Mouse (Mus musculus) colon, adult 2 months (tissue): ENCODE data around the gene Rnf167. TPM values are rescaled to one million over a fixed set of nuclear protein-coding genes. Genes with fewer than 3 reads are reported as not detected.

Source experiments
- polyA plus RNA-seq: library from polyadenylated mRNA; depleted of rRNA; stranded (reverse); fragments of >200 nt; gene quantifications from 2 replicates; pipeline ENCODE4 v1.2.3, GENCODE M21; 2012; rRNA removed

Rnf167 gene
- polyA plus RNA-seq: 81.7 and 112 TPM in 2 replicates

DNA sequence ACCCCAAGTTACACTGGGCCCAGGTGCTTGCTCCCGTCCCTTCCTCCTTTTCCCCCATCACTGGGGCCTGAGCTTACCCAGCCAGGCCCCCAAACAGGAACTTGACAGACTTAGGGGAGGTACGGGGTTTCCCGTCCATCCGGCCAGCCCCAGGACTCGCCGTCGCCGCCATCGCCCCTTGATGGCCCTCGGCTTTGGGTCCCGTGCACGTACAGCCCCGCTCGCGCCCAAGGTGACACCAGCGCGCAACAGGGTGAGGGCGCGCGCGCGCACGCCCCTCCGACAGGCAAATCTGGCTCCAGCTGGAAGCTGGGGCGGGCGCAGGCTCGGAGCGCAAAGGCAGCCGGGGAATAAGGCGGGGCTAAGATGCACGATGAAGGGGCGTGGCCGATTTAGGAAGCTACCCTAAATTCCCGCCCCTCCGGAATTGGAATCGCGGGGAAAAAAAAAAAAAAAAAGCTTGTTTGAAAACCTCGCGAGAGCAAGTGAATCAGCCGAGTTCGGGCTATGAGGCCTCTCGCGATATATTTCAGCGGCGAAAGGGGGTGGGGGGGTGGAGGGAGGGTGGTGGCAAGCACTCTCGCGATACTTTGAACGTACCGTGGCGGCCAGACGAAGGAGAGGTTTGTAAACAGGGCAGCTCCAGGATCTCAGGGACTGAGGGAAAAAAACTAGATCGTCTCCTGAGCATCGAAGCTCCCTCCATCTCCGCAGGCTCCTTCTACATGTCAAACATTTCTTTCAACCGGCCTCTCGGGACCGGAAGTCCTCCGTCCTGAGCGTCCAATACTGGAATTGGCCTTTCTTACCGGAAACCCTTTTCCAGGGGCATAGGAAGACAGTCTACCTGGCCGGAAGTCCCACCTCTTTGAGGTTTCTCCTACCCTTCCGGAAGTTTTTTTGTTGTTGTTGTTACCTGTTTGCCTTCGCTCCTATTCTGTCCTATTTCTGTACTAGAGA, at the start of gene Rnf167, which contains the start of gene Slc25a11:
Gene Rnf167, plus strand, starts transcription at position 545 of the 960 bp plus-strand sequence.
Gene Slc25a11, minus strand, starts transcription at position 789 of the 960 bp plus-strand sequence.

GRCm38 (mm10) chr11:70615516-70616093, 31.4 kb upstream of the Rnf167 start, which contains the start of gene 4930544D05Rik:
Gene 4930544D05Rik, plus strand, starts transcription at chr11:70615848.

DNA sequence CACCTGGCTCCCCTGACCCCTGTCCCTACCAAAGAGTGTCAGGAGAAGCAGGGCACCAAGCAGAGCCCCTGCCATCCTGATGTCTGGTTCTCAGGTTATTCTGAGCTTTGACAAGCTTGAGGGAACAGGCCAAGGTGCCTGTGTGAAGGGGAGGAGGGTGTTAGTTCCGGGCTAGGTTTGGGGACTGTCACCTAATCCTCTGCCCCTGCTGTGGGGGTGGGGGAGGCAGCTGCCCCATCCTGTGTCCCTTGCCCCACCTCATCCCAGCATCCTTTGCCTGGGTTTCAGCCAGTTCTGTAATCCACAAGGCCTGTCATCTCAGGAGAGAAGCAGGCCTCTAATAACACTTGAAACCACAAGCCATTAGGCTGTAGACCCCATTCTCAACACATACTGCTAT, 27.9 kb upstream of the Rnf167 start, which contains the start of gene Chrne:
Gene Chrne, minus strand, starts transcription at position 116 of the 400 bp plus-strand sequence.

DNA sequence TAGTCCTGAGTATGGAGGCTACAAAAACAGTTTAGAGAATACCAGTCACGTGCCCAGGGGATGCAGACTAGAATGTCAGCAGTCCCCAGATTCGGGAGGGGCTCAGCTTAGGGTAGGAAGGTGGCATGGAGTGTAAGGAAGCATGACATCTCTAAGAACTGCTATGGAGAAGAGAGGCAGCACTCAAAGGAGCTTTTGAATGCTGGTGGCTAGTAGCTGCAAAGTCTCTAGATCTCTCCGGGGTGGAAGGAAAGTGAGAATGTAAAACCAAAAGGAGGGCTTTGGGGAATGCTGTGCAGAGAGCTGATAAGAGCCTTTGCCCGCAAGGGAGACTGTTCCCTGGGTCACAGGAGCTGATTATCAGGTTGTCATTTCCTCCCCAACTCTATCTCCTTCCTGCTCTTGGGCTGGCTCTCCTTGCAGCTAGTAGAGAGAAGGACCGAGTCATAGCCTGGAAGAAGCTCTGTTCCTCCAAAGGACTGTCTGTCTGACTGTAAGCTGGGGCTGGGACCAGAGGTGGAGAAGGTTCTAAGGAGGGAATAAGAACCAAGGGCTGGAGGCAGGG, 8.2 kb upstream of the Rnf167 start, which contains the start of gene Gp1ba:
Gene Gp1ba, plus strand, starts transcription at position 409 of the 565 bp plus-strand sequence.

DNA sequence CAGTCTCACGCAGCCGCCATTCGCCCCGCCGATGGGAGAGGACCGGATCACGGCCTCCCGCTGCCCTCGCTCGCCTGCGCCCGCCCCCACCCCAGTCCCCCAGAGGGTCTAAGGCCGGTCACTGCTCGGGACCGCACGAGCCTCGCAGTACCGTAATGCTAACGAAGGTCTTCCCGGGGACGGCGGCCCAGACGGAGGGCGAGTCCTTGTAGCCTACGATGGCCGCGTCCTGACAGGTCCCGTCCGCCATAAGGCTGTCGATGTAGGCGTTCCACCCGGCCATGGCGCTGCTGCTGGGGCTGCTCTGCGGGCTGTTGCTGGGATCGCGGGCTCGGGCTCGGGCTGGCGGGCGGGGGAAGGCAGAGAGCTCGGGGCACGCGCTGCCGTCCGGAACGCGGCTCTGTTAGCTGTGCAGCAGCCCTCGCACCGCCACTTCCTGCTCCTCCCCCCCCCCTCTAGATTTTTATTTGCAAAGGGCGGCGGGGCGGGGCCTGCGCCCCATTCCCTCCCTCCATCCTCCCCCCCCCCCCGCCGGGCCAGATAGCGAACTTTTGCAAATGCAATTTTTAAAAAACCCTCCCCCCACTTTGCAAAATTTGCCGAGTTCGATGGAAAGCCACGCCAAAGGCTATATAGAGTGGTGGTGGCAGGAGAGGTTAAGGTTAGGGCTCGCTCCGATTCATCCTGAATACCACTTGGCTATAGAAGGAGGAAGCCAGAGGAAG, 7.3 kb downstream of the Rnf167 start, which contains the start of gene Pfn1:
Gene Pfn1, minus strand, starts transcription at position 447 of the 725 bp plus-strand sequence.

GRCm38 (mm10) chr11:70656964-70657363, 9.9 kb downstream of the Rnf167 start, which contains the start of gene Eno3:
Gene Eno3, plus strand, starts transcription at chr11:70657202.

GRCm38 (mm10) chr11:70668771-70669505, 21.9 kb downstream of the Rnf167 start, which contains the start of gene Spag7:
Gene Spag7, minus strand, starts transcription at chr11:70669416.

GRCm38 (mm10) chr11:70687601-70688199, 40.7 kb downstream of the Rnf167 start, which contains the start of gene Camta2:
Gene Camta2, minus strand, starts transcription at chr11:70688105.

DNA sequence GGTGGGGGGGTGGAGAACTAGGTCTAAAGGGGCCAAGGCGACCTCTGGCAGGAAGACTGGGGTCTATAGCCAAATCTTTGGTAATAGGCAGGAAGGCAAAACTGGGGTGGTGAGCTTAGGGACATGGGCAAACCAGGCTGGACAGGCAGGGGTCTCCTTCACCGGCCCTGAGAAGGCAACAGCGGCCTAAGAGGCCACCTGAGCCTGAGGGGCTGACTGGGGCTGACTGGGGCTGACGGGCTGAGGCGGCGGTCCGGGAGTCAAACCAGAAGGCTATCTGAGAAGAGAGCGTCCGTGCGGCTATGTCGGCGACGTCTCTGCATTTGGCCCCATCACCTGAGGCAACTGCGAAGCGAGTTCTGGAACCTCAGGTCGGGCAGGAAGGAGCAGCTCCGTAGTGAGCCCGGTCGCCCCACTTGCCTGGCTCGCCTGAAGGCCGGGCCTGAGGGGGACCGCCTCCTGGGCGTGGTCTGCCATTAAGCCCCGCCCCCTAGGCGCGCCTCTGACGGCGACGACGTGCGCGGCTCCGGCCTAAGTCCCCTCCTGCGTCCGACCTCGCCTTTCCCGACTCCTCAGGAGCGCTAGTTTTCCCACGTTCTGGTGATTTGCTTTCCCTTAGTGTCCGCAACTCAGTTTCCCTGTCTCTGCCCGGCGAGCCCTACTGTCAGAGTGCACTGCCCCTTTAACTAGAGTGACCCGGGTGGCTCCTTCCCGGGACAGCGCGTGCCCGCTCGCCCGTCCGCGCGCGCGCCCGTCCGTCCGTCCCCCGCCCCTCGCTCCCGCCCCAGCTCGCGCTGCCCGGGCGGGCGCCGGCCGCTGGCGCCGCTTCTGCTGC, 52.9 kb downstream of the Rnf167 start, which contains the start of the genes Inca1 and Kif1c:
Gene Inca1, minus strand, starts transcription at position 434 of the 835 bp plus-strand sequence.
Gene Kif1c, plus strand, starts transcription at position 827 of the 835 bp plus-strand sequence.

Other genes starting within 250 kb of the Rnf167 start
- 13.3 and 14.7 TPM in 2 replicates for gene Pelp1, start 237.2 kb upstream of the Rnf167 start, polyA plus RNA-seq
- gene Arrb2, start 214.6 kb upstream of the Rnf167 start, polyA plus RNA-seq: 22.9 and 26.3 TPM in 2 replicates
- 18.3 TPM in 2 replicates for gene Med11, start 195.3 kb upstream of the Rnf167 start, polyA plus RNA-seq
- gene Zmynd15, start 187.8 kb upstream of the Rnf167 start, polyA plus RNA-seq: 4.1 and 4.6 TPM in 2 replicates
- 21.9 and 24.0 TPM in 2 replicates for gene Cxcl16, start 187.3 kb upstream of the Rnf167 start, polyA plus RNA-seq
- gene Tm4sf5, start 142.0 kb upstream of the Rnf167 start, polyA plus RNA-seq: 2.4 and 3.2 TPM in 2 replicates
- gene Vmo1, start 132.6 kb upstream of the Rnf167 start, polyA plus RNA-seq: not detected in 2 replicates
- 0.16 TPM in 1 of 2 replicates, not detected in the other for gene Gltpd2, start 128.0 kb upstream of the Rnf167 start, polyA plus RNA-seq
- gene Psmb6, start 121.9 kb upstream of the Rnf167 start, polyA plus RNA-seq: 192 and 239 TPM in 2 replicates
- gene Gm40193, start 114.3 kb upstream of the Rnf167 start, polyA plus RNA-seq: not detected in 2 replicates
- gene Pld2, start 107.2 kb upstream of the Rnf167 start, polyA plus RNA-seq: 9.8 and 10.3 TPM in 2 replicates
- gene Mink1, start 84.4 kb upstream of the Rnf167 start, polyA plus RNA-seq: 104 and 119 TPM in 2 replicates
- gene 4930544D05Rik, start 31.4 kb upstream of the Rnf167 start, polyA plus RNA-seq: not detected in 2 replicates
- gene Chrne, start 28.0 kb upstream of the Rnf167 start, polyA plus RNA-seq: 0.21 TPM in 1 of 2 replicates, not detected in the other
- gene Gp1ba, start 8.1 kb upstream of the Rnf167 start, polyA plus RNA-seq: not detected in 2 replicates
- gene Slc25a11, start 244 bp downstream of the Rnf167 start, polyA plus RNA-seq: 129 and 132 TPM in 2 replicates
- 2,946 and 3,327 TPM in 2 replicates for gene Pfn1, start 7.4 kb downstream of the Rnf167 start, polyA plus RNA-seq
- gene Eno3, start 10.0 kb downstream of the Rnf167 start, polyA plus RNA-seq: 120 and 156 TPM in 2 replicates
- 17.9 and 21.9 TPM in 2 replicates for gene Spag7, start 22.2 kb downstream of the Rnf167 start, polyA plus RNA-seq
- gene Camta2, start 40.9 kb downstream of the Rnf167 start, polyA plus RNA-seq: 64.7 TPM in 2 replicates
- 1.1 TPM in 2 replicates for gene Inca1, start 52.9 kb downstream of the Rnf167 start, polyA plus RNA-seq
- 112 and 117 TPM in 2 replicates for gene Kif1c, start 53.3 kb downstream of the Rnf167 start, polyA plus RNA-seq
- gene Zfp3, start 117.0 kb downstream of the Rnf167 start, polyA plus RNA-seq: 1.1 and 1.3 TPM in 2 replicates
- gene Scimp, start 165.4 kb downstream of the Rnf167 start, polyA plus RNA-seq: 0.63 and 0.94 TPM in 2 replicates
- gene Rabep1, start 197.5 kb downstream of the Rnf167 start, polyA plus RNA-seq: 1.8 and 2.0 TPM in 2 replicates